Mouse (Mus musculus) MN1 (cell line): ENCODE measurements at regions not wholly inside any gene's neighbourhood (a gene's known extent, or its start where the extent isn't known, plus 50 kb on each side); places are given as distances from the start of the nearest gene placed in this dataset.
A peak's percentile ranks its signal among the peaks of the same experiment; 100 is the strongest.

ENCODE experiments used
- DNase-seq: peaks from one replicate; pipeline ENCODE4 v3.0.0-alpha.2; 2016; ENCODE audit warnings: low spot score

GRCm38 (mm10) chr13:118193951-118194696 lies 192.3 kb upstream of the B430218F22Rik start:
- no peak for DNase-seq

GRCm38 (mm10) chr13:118208146-118208545 lies 178.3 kb upstream of the B430218F22Rik start:
- no peak for DNase-seq

- peak; percentile 44 for DNase-seq
Measured at GRCm38 (mm10) chr13:118227354-118227753, 159.1 kb upstream of the B430218F22Rik start.

GRCm38 (mm10) chr13:118237968-118238367 lies 148.5 kb upstream of the B430218F22Rik start:
- DNase-seq = no peak

DNA sequence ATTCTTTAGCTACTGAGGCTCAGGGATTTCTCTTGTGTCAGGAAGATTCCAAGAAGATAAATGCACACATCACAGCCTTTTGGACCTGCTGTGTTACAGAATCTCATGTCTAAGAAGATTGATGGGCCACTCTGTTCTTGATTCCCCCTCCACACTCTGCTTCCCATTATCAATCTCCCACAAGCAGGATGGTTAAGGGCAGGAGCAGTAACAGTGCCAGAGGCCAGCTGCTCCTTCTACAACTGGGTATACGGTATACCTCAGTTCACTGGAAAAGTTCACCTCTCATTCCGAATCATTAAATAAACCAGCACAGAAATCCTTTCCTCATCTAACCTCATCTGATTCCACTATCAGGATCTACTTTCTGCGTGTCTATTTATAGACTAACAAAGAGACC lies 141.8 kb upstream of the B430218F22Rik start:
- no peak for DNase-seq

DNA sequence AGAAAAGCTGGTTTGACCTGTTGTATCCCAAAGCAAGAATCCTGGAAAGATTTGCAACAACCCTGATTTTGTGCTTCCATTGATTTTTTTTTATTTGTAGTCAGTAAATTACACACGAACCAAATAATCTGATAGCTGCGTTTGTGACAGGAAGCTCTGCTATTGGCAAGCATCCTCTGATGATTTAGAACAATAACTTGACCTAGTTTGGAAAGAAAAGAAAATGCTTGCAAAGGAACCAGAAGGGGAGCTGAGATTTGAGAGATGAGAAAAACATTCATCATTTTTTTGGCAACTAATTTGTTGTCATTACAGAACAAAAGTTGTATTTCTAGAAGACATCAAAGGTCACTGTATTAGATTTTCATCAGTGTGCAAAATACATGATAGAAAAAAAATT lies 140.9 kb upstream of the B430218F22Rik start:
- DNase-seq = no peak

GRCm38 (mm10) chr13:118259606-118260005 lies 126.8 kb upstream of the B430218F22Rik start:
- DNase-seq = no peak

DNA sequence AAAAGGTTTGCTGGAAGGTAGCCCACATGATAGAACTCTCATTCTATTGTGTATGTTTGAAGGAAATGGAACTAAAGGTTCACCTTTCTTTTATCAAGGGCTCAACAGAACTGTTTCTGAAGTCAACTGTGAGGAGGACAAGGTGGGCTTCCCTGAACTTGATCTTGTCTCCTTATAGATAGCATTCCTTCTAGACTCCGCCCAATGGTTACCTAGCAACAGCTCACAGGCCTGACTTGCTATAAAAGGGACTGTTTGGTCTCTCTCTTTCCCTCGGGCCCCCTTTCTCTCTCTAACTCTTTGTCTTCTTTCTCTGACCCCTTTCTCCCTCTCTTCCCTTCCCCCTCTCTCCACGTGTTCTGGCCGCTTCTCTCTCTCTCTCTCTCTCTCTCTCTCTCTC lies 123.5 kb upstream of the B430218F22Rik start:
- DNase-seq = no peak

GRCm38 (mm10) chr13:118265763-118266520 lies 120.5 kb upstream of the B430218F22Rik start:
- no peak for DNase-seq

DNA sequence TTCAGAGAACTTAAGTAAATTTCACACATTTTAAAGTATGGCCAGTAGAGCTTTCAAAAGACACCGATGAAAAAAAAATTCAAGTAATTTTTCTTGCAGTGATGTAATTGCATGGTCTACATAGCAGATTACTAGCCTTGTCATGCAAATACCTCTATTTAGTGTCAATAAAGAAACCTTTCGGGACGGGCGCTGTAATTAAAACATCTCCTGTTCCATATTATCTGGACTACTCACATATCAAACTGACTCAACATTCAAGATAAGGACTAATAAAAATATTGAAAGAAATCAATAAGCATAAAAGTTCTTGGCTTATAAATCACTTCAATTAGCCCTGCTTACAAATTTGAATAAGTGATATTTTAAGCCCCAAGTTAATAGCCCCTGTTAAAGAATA lies 113.5 kb upstream of the B430218F22Rik start:
- no peak for DNase-seq

GRCm38 (mm10) chr13:118280956-118281355 lies 105.5 kb upstream of the B430218F22Rik start:
- DNase-seq = no peak

- DNase-seq = no peak
Measured at GRCm38 (mm10) chr13:118293728-118294127, 92.7 kb upstream of the B430218F22Rik start.

GRCm38 (mm10) chr13:118310080-118310479 lies 76.3 kb upstream of the B430218F22Rik start:
- DNase-seq = peak; percentile 35

- DNase-seq = no peak
Measured at GRCm38 (mm10) chr13:118313676-118314075, 72.8 kb upstream of the B430218F22Rik start.
